Mouse (Mus musculus) forebrain, postnatal 0 days (tissue): Measurements from ENCODE around the gene E330034G19Rik. TPM values are rescaled to one million over a fixed set of nuclear protein-coding genes. Genes with fewer than 3 reads are reported as not detected.
"Not testable (repeated sequence)": the region's sequence is repeated elsewhere in the genome, so short reads cannot be mapped to it uniquely, and the experiment has no call there.

Experiments used
- ATAC-seq: fragments of 200-750 bp; cut with Nextera tagmentation; 2 replicates; pipeline ENCODE4 v1.8.0; 2017; ENCODE audit warnings: mild to moderate bottlenecking, moderate library complexity
- DNase-seq: peaks from one replicate; pipeline ENCODE4 v3.0.0-alpha.2; 2015
- H3K27ac ChIP-seq: fragments of 300-500 bp; sonication (generic); 2 replicates; pipeline ENCODE4 v1.5.1; 2014; ENCODE audit warnings: low read depth, mild to moderate bottlenecking, antibody characterized with exemption, low read length, moderate library complexity, mixed read lengths
- H3K27me3 ChIP-seq: fragments of 300-500 bp; sonication (generic); 2 replicates; pipeline ENCODE4 v1.6.1; 2014; ENCODE audit warnings: mild to moderate bottlenecking, low read length, mixed read lengths; ENCODE audit not compliant: insufficient read depth
- H3K36me3 ChIP-seq: fragments of 300-500 bp; sonication (generic); 2 replicates; pipeline ENCODE4 v1.6.1; 2014; ENCODE audit warnings: mild to moderate bottlenecking, moderate library complexity; ENCODE audit not compliant: insufficient read depth
- H3K4me1 ChIP-seq: fragments of 300-500 bp; sonication (generic); 2 replicates; pipeline ENCODE4 v1.6.1; 2014; ENCODE audit warnings: antibody characterized with exemption; ENCODE audit not compliant: insufficient read depth
- H3K4me2 ChIP-seq: fragments of 300-500 bp; sonication (generic); 2 replicates; pipeline ENCODE4 v1.6.1; 2014; ENCODE audit warnings: low read depth, mild to moderate bottlenecking, moderate library complexity
- H3K4me3 ChIP-seq: fragments of 300-500 bp; sonication (generic); 2 replicates; pipeline ENCODE4 v1.5.1; 2014; ENCODE audit warnings: low read depth, low read length, mixed read lengths
- H3K9ac ChIP-seq: fragments of 300-500 bp; sonication (generic); 2 replicates; pipeline ENCODE4 v1.6.1; 2014; ENCODE audit warnings: mild to moderate bottlenecking
- H3K9me3 ChIP-seq: fragments of 300-500 bp; sonication (generic); 2 replicates; pipeline ENCODE4 v1.6.1; 2016; ENCODE audit warnings: low read length
- CTCF ChIP-seq: sonication (generic); IDR thresholded peaks from 2 replicates; pipeline ENCODE4 v1.5.1; 2016; ENCODE audit warnings: antibody characterized with exemption, control low read depth, low read depth
- WGBS: fragments of 180-500 bp; shearing (Covaris S2); extraction: QIAGEN DNeasy Blood & Tissue Kit; methylation state at CpG from one replicate; pipeline ENCODE4 v1.1.7; 2014; 5-methylcytosine and 5-hydroxymethylcytosine counted together
- polyA plus RNA-seq: library from polyadenylated mRNA; unstranded; fragments of >200 nt; fragmentation: Nextera tagmentation; extraction: Ambion mirVana; gene quantifications from 2 replicates; pipeline ENCODE4 v1.2.1, GENCODE M21; 2015
- total RNA-seq: library from RNA; depleted of rRNA; stranded (reverse); fragments of >200 nt; gene quantifications from 2 replicates; pipeline ENCODE4 v1.2.3, GENCODE M21; 2014; rRNA removed

E330034G19Rik gene
- total and polyA plus RNA-seq, 2 experiments from 2014 or later = 0.19 TPM; not detected in 1

GRCm38 (mm10) chr14:24311110-24311509 is 18.1 kb downstream of the E330034G19Rik start:
- DNase-seq (peak; percentile 66), ATAC-seq (no peak)
- Histone ChIP-seq H3K27ac (no peak overlapping the region), H3K36me3 (no peaks in the 10 kb centered on the region), H3K27me3 (no peaks in the 10 kb centered on the region), H3K4me1 (no peaks in the 10 kb centered on the region), H3K9ac (no peak overlapping the region), H3K4me2 (no peak overlapping the region), H3K4me3 (no peak overlapping the region), H3K9me3 (no peaks in the 10 kb centered on the region)
- 48% methylated on average over 3 of the region's 3 CpGs for WGBS
- peak; percentile 88 for TF ChIP-seq CTCF

- WGBS = 82% methylated on average over 3 of the region's 3 CpGs
- H3K4me3 ChIP-seq, H3K27ac ChIP-seq, H3K27me3 ChIP-seq, H3K36me3 ChIP-seq, H3K4me2 ChIP-seq, ATAC-seq, H3K9me3 ChIP-seq, H3K4me1 ChIP-seq, H3K9ac ChIP-seq, DNase-seq: not testable (repeated sequence)
Measured at GRCm38 (mm10) chr14:24347007-24347406, 54.0 kb downstream of the E330034G19Rik start.

GRCm38 (mm10) chr14:24358295-24358951 is 65.4 kb downstream of the E330034G19Rik start:
- WGBS = 52% methylated on average over 22 of the region's 22 CpGs
- no peaks in the 10 kb centered on the region for H3K36me3 ChIP-seq
- no peak overlapping the region for H3K4me3 ChIP-seq
- H3K4me1 ChIP-seq = no peaks in the 10 kb centered on the region
- no peak overlapping the region for H3K4me2 ChIP-seq
- no peak overlapping the region for H3K9ac ChIP-seq
- DNase-seq (peak; percentile 44), ATAC-seq (no peak)
- no peaks in the 10 kb centered on the region for H3K9me3 ChIP-seq
- TF ChIP-seq CTCF = peak; percentile 68
- no peaks in the 10 kb centered on the region for H3K27me3 ChIP-seq
- no peak overlapping the region for H3K27ac ChIP-seq

Other genes with a start within 250 kb of the E330034G19Rik start
- 45.6 and 70.6 TPM in 2 replicates for gene Dlg5, start 47.3 kb upstream of the E330034G19Rik start, total RNA-seq
- gene Dlg5, start 47.3 kb upstream of the E330034G19Rik start, polyA plus RNA-seq = 9.5 and 14.1 TPM in 2 replicates
- 19.5 and 29.9 TPM in 2 replicates for gene Polr3a, start 193.8 kb downstream of the E330034G19Rik start, total RNA-seq
- gene Polr3a, start 193.8 kb downstream of the E330034G19Rik start, polyA plus RNA-seq = 8.1 and 13.4 TPM in 2 replicates
- 1,310 and 1,631 TPM in 2 replicates for gene Rps24, start 193.9 kb downstream of the E330034G19Rik start, total RNA-seq
- 795 and 979 TPM in 2 replicates for gene Rps24, start 193.9 kb downstream of the E330034G19Rik start, polyA plus RNA-seq